Mouse (Mus musculus) neural tube, embryonic 13.5 days (tissue): ENCODE measurements around the gene Mdp1. TPM values are rescaled to one million over a fixed set of nuclear protein-coding genes. Genes with fewer than 3 reads are reported as not detected.

Experiments
- ATAC-seq: fragments of 200-750 bp; cut with Nextera tagmentation; 2 replicates; pipeline ENCODE4 v1.8.0; 2017; ENCODE audit warnings: low read depth, mild to moderate bottlenecking, moderate TSS enrichment, moderate library complexity
- H3K27ac ChIP-seq: fragments of 300-500 bp; sonication (generic); replicated peaks from 2 replicates; pipeline ENCODE4 v1.5.1; 2015; ENCODE audit warnings: moderate library complexity, mild to moderate bottlenecking, inconsistent platforms
- H3K27me3 ChIP-seq: fragments of 300-500 bp; sonication (generic); 2 replicates; pipeline ENCODE4 v1.6.1; 2015; ENCODE audit warnings: mild to moderate bottlenecking, inconsistent platforms
- H3K36me3 ChIP-seq: fragments of 300-500 bp; sonication (generic); 2 replicates; pipeline ENCODE4 v1.6.1; 2015; ENCODE audit warnings: mild to moderate bottlenecking, inconsistent platforms
- H3K4me1 ChIP-seq: fragments of 300-500 bp; sonication (generic); replicated peaks from 2 replicates; pipeline ENCODE4 v1.6.1; 2015; ENCODE audit warnings: inconsistent platforms
- H3K4me2 ChIP-seq: fragments of 300-500 bp; sonication (generic); 2 replicates; pipeline ENCODE4 v1.6.1; 2015; ENCODE audit warnings: inconsistent platforms, mild to moderate bottlenecking, moderate library complexity
- H3K4me3 ChIP-seq: fragments of 300-500 bp; sonication (generic); 2 replicates; pipeline ENCODE4 v1.5.1; 2015; ENCODE audit warnings: mild to moderate bottlenecking, inconsistent platforms
- H3K9ac ChIP-seq: fragments of 300-500 bp; sonication (generic); 2 replicates; pipeline ENCODE4 v1.6.1; 2015; ENCODE audit warnings: moderate library complexity, mild to moderate bottlenecking, inconsistent platforms
- H3K9me3 ChIP-seq: fragments of 300-500 bp; sonication (generic); 2 replicates; pipeline ENCODE4 v1.6.1; 2016; ENCODE audit warnings: inconsistent platforms
- WGBS: fragments of 180-500 bp; shearing (Covaris S2); methylation state at CpG from one replicate; pipeline ENCODE4 v1.1.7; 2015; 5-methylcytosine and 5-hydroxymethylcytosine counted together
- polyA plus RNA-seq: library from polyadenylated mRNA; unstranded; fragments of >200 nt; fragmentation: Nextera tagmentation; extraction: Ambion mirVana; gene quantifications from 2 replicates; pipeline ENCODE4 v1.2.1, GENCODE M21; 2015

Gene Mdp1
- polyA plus RNA-seq, 1 experiment from 2014 or later = 70.4 TPM

GRCm38 (mm10) chr14:55640816-55641215 is 19.5 kb downstream of the Mdp1 start:
- Histone ChIP-seq H3K36me3 (peaks cover 54% of the 10 kb centered on the region), H3K27ac (no peak overlapping the region)
- ATAC-seq = no peak

DNA sequence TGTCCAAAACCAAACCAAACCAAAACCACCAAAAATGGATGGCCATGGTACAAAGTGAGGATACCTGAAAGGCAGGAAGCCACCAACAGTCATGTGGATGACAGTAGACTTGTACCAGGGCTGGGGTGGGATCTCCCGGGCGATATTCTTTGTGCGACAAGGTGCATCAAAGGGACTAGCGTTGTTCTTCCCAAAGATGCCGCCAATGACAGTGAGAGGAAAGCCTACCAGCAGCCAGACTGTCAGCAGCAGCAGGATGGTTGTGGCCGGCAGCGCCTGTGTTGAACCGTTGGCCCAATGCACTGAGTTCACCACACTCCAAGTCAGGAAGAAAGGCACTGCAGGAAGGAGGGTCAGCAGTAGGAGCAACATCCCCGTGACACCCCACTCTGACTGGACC is 22.5 kb downstream of the Mdp1 start, which contains the start of gene Gm49378:
Gm49378 (minus strand) TSS at position 101 of the 400 bp plus-strand sequence.
- peaks cover 33% of the 10 kb centered on the region for H3K4me1 ChIP-seq
- 92% methylated on average over 9 of the region's 9 CpGs for WGBS
- no peak within 1 kb of the TSS for H3K27ac ChIP-seq
- H3K9me3 ChIP-seq = no peaks in the 10 kb centered on the region
- ATAC-seq = no peak
- no peaks in the 10 kb centered on the region for H3K27me3 ChIP-seq
- no peak within 1 kb of the TSS for H3K4me2 ChIP-seq
- peaks cover 68% of the 10 kb centered on the region for H3K36me3 ChIP-seq
- no peak within 1 kb of the TSS for H3K9ac ChIP-seq
- no peak within 1 kb of the TSS for H3K4me3 ChIP-seq

More at GRCm38 (mm10) chr14:55640816-55641215, 19.5 kb downstream of the Mdp1 start:
- Histone ChIP-seq H3K27me3 (no peaks in the 10 kb centered on the region), H3K4me2 (no peak overlapping the region), H3K9ac (no peak overlapping the region), H3K9me3 (no peaks in the 10 kb centered on the region), H3K4me1 (peaks cover 32% of the 10 kb centered on the region), H3K4me3 (no peak overlapping the region)
- 97% methylated on average over 14 of the region's 14 CpGs for WGBS

- H3K9me3 ChIP-seq = no peaks in the 10 kb centered on the region
- peaks cover 79% of the 10 kb centered on the region for H3K36me3 ChIP-seq
- ATAC-seq = peak; percentile 92
- WGBS = 1% methylated on average over 33 of the region's 33 CpGs
- peak within 1 kb of the TSS; percentile 83 for H3K9ac ChIP-seq
- peak within 1 kb of the TSS; percentile 85 for H3K27ac ChIP-seq
- H3K4me2 ChIP-seq = peak within 1 kb of the TSS; percentile 95
- no peaks in the 10 kb centered on the region for H3K27me3 ChIP-seq
- peaks cover 23% of the 10 kb centered on the region for H3K4me1 ChIP-seq
- peak within 1 kb of the TSS; percentile 73 for H3K4me3 ChIP-seq
These were observed 24.7 kb downstream of the Mdp1 start, which contains the start of gene Ipo4 for GRCm38 (mm10) chr14:55635523-55636007. Ipo4 (minus strand) TSS chr14:55635957.

DNA sequence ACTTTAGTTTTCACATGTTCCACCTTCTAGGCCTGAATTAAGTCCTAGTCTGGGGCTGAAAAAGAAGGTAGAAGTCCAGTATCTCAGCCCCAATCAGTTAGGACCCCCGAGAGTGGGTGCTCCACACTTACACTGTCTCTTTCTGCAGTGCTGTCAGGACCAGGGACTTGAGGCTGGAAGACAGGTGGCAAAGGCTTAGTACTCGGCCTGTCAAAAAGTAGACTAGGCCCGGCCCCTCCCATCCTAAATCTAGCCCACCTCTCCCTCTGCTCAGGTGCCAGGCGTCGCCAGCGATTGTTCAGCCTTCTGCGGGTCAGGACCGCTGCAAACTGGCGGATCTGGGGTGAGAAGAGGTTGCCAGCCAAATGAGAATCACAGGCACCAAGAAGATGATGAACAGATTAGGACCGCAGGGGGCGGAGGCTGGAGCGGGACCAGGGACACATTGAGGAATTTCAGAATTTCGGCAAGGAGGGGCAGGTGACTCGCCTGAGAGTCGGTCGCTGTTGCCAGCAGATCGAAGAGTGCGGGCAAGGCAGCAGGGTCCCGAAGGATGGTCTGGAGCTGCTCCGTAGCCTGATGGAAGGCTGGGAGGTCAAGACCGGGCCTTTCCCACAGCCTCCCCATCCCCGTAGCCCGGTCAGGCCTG is 25.3 kb downstream of the Mdp1 start:
- H3K4me1 ChIP-seq = peaks cover 23% of the 10 kb centered on the region
- H3K27ac ChIP-seq = peak overlapping the region; percentile 85
- H3K36me3 ChIP-seq = peaks cover 79% of the 10 kb centered on the region
- no peaks in the 10 kb centered on the region for H3K27me3 ChIP-seq
- peak overlapping the region; percentile 95 for H3K4me2 ChIP-seq
- no peak; the same call in none of the 2 replicates for ATAC-seq
- H3K9me3 ChIP-seq = no peaks in the 10 kb centered on the region
- H3K4me3 ChIP-seq = peak overlapping the region; percentile 73
- peak overlapping the region; percentile 83 for H3K9ac ChIP-seq
- WGBS = 4% methylated on average over 23 of the region's 23 CpGs

GRCm38 (mm10) chr14:55629312-55629711 is 31.0 kb downstream of the Mdp1 start:
- Histone ChIP-seq H3K27ac (no peak overlapping the region), H3K9ac (no peak overlapping the region), H3K4me3 (no peak overlapping the region), H3K36me3 (peaks cover 98% of the 10 kb centered on the region), H3K4me1 (peaks cover 6% of the 10 kb centered on the region), H3K4me2 (no peak overlapping the region), H3K27me3 (no peaks in the 10 kb centered on the region), H3K9me3 (no peaks in the 10 kb centered on the region)
- WGBS = 57% methylated on average over 5 of the region's 5 CpGs
- ATAC-seq = no peak

- no peak for ATAC-seq
- no peaks in the 10 kb centered on the region for H3K4me1 ChIP-seq
- H3K27ac ChIP-seq = no peak overlapping the region
- no peaks in the 10 kb centered on the region for H3K9me3 ChIP-seq
- WGBS = 81% methylated on average over 27 of the region's 27 CpGs
- H3K4me2 ChIP-seq = no peak overlapping the region
- no peak overlapping the region for H3K4me3 ChIP-seq
- peaks cover 99% of the 10 kb centered on the region for H3K36me3 ChIP-seq
- no peak overlapping the region for H3K9ac ChIP-seq
- no peaks in the 10 kb centered on the region for H3K27me3 ChIP-seq
These were observed 32.1 kb downstream of the Mdp1 start for GRCm38 (mm10) chr14:55628077-55628827.

GRCm38 (mm10) chr14:55618486-55619195 is 41.7 kb downstream of the Mdp1 start:
- peak overlapping the region; percentile 36 for H3K4me3 ChIP-seq
- peak overlapping the region; percentile 44 for H3K4me2 ChIP-seq
- H3K4me1 ChIP-seq = 0 out of 2 replicates have a peak, but pooled peaks cover 4% of the 10 kb centered on the region
- WGBS = 57% methylated on average over 22 of the region's 22 CpGs
- ATAC-seq = peak; percentile 76; the same call in 1 of the 2 replicates
- H3K36me3 ChIP-seq = 0 out of 2 replicates have a peak, but pooled peaks cover 4% of the 10 kb centered on the region
- H3K9me3 ChIP-seq = no peaks in the 10 kb centered on the region
- peak overlapping the region; percentile 57 for H3K9ac ChIP-seq
- peak overlapping the region; percentile 30; the same call in 1 of the 2 replicates for H3K27ac ChIP-seq
- H3K27me3 ChIP-seq = no peaks in the 10 kb centered on the region

DNA sequence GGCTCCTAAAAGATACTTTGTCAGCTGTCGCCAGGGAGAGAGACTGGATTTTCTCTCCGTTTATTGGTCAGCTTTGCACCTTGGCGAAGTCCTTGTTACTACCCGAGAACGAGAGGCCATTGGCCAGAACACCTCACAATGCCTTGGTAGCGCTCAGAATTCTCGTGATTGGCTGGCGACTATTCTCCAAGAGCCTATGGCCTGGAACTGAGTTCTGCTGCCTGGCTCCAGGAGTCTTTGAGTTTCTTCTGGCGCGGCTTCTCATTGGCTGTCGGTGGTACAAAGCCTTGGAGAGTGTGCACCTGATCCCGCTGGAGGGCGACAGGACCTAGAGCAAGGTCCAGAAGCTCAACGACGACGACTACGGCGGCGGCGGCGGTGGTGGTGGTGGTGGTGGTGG is 42.5 kb downstream of the Mdp1 start, which contains the start of gene Rec8:
Rec8 (plus strand) TSS at position 216 of the 400 bp plus-strand sequence.
- Histone ChIP-seq H3K27me3 (no peaks in the 10 kb centered on the region), H3K27ac (peak within 1 kb of the TSS; percentile 30; the same call in 1 of the 2 replicates), H3K4me1 (0 out of 2 replicates have a peak, but pooled peaks cover 4% of the 10 kb centered on the region), H3K9ac (peak within 1 kb of the TSS; percentile 57), H3K4me3 (peak within 1 kb of the TSS; percentile 36), H3K9me3 (no peaks in the 10 kb centered on the region), H3K4me2 (peak within 1 kb of the TSS; percentile 44), H3K36me3 (no peaks in the 10 kb centered on the region)
- peak; percentile 85 for ATAC-seq
- WGBS = 19% methylated on average over 21 of the region's 21 CpGs

DNA sequence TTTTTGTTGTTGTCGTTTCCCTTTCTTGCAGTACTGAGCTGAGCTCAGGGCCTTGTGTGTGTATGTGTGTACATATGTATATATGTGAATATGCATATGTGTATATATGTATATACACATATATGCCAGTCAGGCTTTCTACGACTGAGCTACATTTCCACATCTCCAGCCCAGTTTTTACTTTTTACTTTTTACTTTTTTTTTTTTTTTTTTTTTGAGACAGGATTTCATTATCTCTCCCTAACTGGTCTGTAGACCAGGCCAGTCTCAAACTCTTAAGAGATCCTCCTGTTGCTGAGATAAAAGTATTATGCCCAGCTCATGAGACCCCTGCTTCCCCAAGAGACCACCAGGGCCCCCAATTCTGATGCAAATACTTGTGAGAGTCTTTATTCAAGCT is 43.5 kb downstream of the Mdp1 start:
- no peak overlapping the region for H3K27ac ChIP-seq
- 0 out of 2 replicates have a peak, but pooled peaks cover 4% of the 10 kb centered on the region for H3K4me1 ChIP-seq
- WGBS = 73% methylated on average over 2 of the region's 2 CpGs
- no peak overlapping the region for H3K4me3 ChIP-seq
- no peaks in the 10 kb centered on the region for H3K9me3 ChIP-seq
- ATAC-seq = no peak
- no peaks in the 10 kb centered on the region for H3K27me3 ChIP-seq
- H3K4me2 ChIP-seq = no peak overlapping the region
- no peak overlapping the region for H3K9ac ChIP-seq
- H3K36me3 ChIP-seq = no peaks in the 10 kb centered on the region

- no peak overlapping the region for H3K4me3 ChIP-seq
- H3K4me1 ChIP-seq = 0 out of 2 replicates have a peak, but pooled peaks cover 4% of the 10 kb centered on the region
- H3K4me2 ChIP-seq = no peak overlapping the region
- H3K9me3 ChIP-seq = no peaks in the 10 kb centered on the region
- 63% methylated on average over 2 of the region's 2 CpGs for WGBS
- H3K36me3 ChIP-seq = 0 out of 2 replicates have a peak, but pooled peaks cover 2% of the 10 kb centered on the region
- no peak for ATAC-seq
- no peak overlapping the region for H3K27ac ChIP-seq
- no peaks in the 10 kb centered on the region for H3K27me3 ChIP-seq
- H3K9ac ChIP-seq = no peak overlapping the region
These were observed 44.4 kb downstream of the Mdp1 start for GRCm38 (mm10) chr14:55615876-55616275.

DNA sequence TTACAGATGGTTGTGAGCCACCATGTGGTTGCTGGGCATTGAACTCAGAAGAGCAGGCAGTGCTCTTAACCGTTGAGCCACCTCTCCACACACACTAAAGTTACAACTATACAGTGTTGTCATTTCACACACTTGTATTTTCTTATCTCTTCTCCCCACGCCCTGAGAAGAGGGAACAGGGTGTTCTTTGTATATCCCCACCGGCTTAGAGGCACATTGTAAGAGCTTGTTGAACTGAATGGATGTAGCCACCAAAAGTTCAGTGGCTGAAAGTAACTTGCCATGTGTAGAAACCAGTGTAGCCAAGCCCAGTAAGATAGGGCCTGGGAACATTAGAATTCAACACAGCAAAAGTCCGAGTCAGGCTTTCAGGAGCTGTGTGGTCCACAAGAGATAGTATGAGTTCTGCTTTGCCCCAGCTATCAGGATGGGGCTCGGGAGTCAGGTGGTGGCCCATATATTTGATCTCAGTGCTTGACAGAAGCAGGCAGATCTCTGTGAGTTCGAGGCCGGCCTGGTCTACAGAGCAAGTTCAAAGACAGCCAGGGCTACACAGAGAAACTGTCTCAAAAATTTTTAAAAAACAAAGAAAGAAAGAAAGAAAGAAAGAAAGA is 45.6 kb downstream of the Mdp1 start:
- no peak overlapping the region for H3K4me3 ChIP-seq
- peaks cover 11% of the 10 kb centered on the region for H3K36me3 ChIP-seq
- ATAC-seq = no peak
- H3K27ac ChIP-seq = no peak overlapping the region
- WGBS = 83% methylated on average over 7 of the region's 7 CpGs
- H3K4me1 ChIP-seq = 0 out of 2 replicates have a peak, but pooled peaks cover 4% of the 10 kb centered on the region
- no peaks in the 10 kb centered on the region for H3K9me3 ChIP-seq
- no peaks in the 10 kb centered on the region for H3K27me3 ChIP-seq
- H3K4me2 ChIP-seq = no peak overlapping the region
- no peak overlapping the region for H3K9ac ChIP-seq
